Mouse (Mus musculus): ENCODE measurements around the gene Tnfsf13. TPM values are rescaled to one million over a fixed set of nuclear protein-coding genes. Genes with fewer than 3 reads are reported as not detected.
"Not testable (repeated sequence)": the region's sequence is repeated elsewhere in the genome, so short reads cannot be mapped to it uniquely, and the experiment has no call there.

The Tnfsf13 gene
- polyA plus RNA-seq, 1 experiment = 6.8 TPM

GRCm38 (mm10) chr11:69703814-69704612, 18.4 kb upstream of the Tnfsf13 start:
- no peak for DNase-seq (ENCODE audit: low spot score)

GRCm38 (mm10) chr11:69703381-69703780, 17.8 kb upstream of the Tnfsf13 start:
- not testable (repeated sequence) for DNase-seq (ENCODE audit: low spot score)

GRCm38 (mm10) chr11:69702886-69703285, 17.3 kb upstream of the Tnfsf13 start:
- not testable (repeated sequence) for DNase-seq (ENCODE audit: low spot score)

- DNase-seq (ENCODE audit: low spot score) = no peak
Measured at GRCm38 (mm10) chr11:69699595-69699994, 14.0 kb upstream of the Tnfsf13 start.

GRCm38 (mm10) chr11:69698574-69698973, 13.0 kb upstream of the Tnfsf13 start:
- no peak for DNase-seq (ENCODE audit: low spot score)

- DNase-seq (ENCODE audit: low spot score) = no peak
Measured at GRCm38 (mm10) chr11:69697396-69697795, 11.8 kb upstream of the Tnfsf13 start.

- DNase-seq (ENCODE audit: low spot score) = peak; percentile 56
Measured at GRCm38 (mm10) chr11:69695361-69696181, 10.0 kb upstream of the Tnfsf13 start, which contains the start of the genes Tnfsf12 and Tnfsfm13. Gene Tnfsf12 (minus strand): TSS chr11:69695849. Gene Tnfsfm13 (minus strand): TSS chr11:69696098.

- DNase-seq (ENCODE audit: low spot score) = no peak
Measured at GRCm38 (mm10) chr11:69695046-69695360, 9.4 kb upstream of the Tnfsf13 start.

GRCm38 (mm10) chr11:69693421-69693965, 7.9 kb upstream of the Tnfsf13 start:
- DNase-seq (ENCODE audit: low spot score) = no peak

- no peak for DNase-seq (ENCODE audit: low spot score)
Measured at GRCm38 (mm10) chr11:69692863-69693262, 7.3 kb upstream of the Tnfsf13 start.

- DNase-seq (ENCODE audit: low spot score) = no peak
Measured at GRCm38 (mm10) chr11:69692196-69692811, 6.7 kb upstream of the Tnfsf13 start.

- DNase-seq (ENCODE audit: low spot score) = no peak
Measured at GRCm38 (mm10) chr11:69689891-69690290, 4.3 kb upstream of the Tnfsf13 start.

GRCm38 (mm10) chr11:69687061-69687460, 1.5 kb upstream of the Tnfsf13 start:
- DNase-seq (ENCODE audit: low spot score) = no peak

GRCm38 (mm10) chr11:69686377-69686776, 793 bp upstream of the Tnfsf13 start:
- no peak for DNase-seq (ENCODE audit: low spot score)

- no peak for DNase-seq (ENCODE audit: low spot score)
Measured at GRCm38 (mm10) chr11:69684936-69685335, 648 bp downstream of the Tnfsf13 start.

- no peak for DNase-seq (ENCODE audit: low spot score)
Measured at GRCm38 (mm10) chr11:69684128-69684745, 1.3 kb downstream of the Tnfsf13 start.

GRCm38 (mm10) chr11:69683576-69683975, 2.0 kb downstream of the Tnfsf13 start:
- DNase-seq (ENCODE audit: low spot score) = no peak

GRCm38 (mm10) chr11:69682840-69683533, 2.6 kb downstream of the Tnfsf13 start:
- DNase-seq (ENCODE audit: low spot score) = no peak

GRCm38 (mm10) chr11:69682209-69682839, 3.3 kb downstream of the Tnfsf13 start:
- no peak for DNase-seq (ENCODE audit: low spot score)
